Mouse (Mus musculus): Measurements from ENCODE around the gene Arrb2. TPM values are rescaled to one million over a fixed set of nuclear protein-coding genes. Genes with fewer than 3 reads are reported as not detected.
"Not testable (repeated sequence)": the region's sequence is repeated elsewhere in the genome, so short reads cannot be mapped to it uniquely, and the experiment has no call there.

Arrb2 gene
- total RNA-seq (2021), result 10 to 100 TPM; 68.1 to 76.7 TPM
- long read RNA-seq, experiment 1, transcript Arrb2-204 (15 exons, 1,848 nt), result major isoform, 6 of 16 reads
- long read RNA-seq, experiment 1, partial matches to known transcripts, result 3 of 16 reads
- long read RNA-seq, experiment 1, other reads (novel, unspliced or antisense), result 4 of 16 reads
- long read RNA-seq, experiment 2, transcript Arrb2-204 (15 exons, 1,848 nt), result major isoform, 5 of 13 reads
- long read RNA-seq, experiment 2, partial matches to known transcripts, result 2 of 13 reads
- long read RNA-seq, experiment 2, other reads (novel, unspliced or antisense), result 6 of 13 reads

- DNase-seq (ENCODE audit: low spot score in 2 of 2), result peak; percentile 98
These were observed at the start of gene Arrb2 for GRCm38 (mm10) chr11:70432048-70432894. Gene Arrb2, plus strand, starts transcription at chr11:70432635.

GRCm38 (mm10) chr11:70384136-70384535 is 48.3 kb upstream of the Arrb2 start:
- DNase-seq (ENCODE audit: low spot score in 2 of 2), result no peak

- no peak for DNase-seq (ENCODE audit: low spot score in 2 of 2)
These were observed 45.0 kb upstream of the Arrb2 start for GRCm38 (mm10) chr11:70387436-70387835.

GRCm38 (mm10) chr11:70389421-70389820 is 43.0 kb upstream of the Arrb2 start:
- no peak for DNase-seq (ENCODE audit: low spot score in 2 of 2)

DNA sequence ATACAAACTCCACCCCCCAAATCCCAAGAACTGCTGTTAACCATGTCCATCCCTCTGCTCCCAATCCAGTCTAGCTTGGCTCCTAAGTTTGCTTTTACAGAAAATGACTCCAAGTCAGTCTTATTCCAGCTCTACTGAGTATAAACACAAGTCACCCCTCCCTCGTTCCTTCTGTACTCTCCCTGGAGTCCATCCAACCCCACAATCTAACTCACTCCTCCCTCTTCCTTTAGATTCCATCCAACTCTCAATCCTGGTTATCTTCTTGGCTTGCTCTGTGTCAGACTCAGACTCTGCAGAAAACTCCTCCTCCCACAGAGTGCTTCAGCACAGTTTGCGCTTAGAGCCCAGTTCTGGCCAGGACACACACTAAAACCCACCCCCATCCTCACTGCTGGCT is 28.8 kb upstream of the Arrb2 start:
- DNase-seq (ENCODE audit: low spot score in 2 of 2), result peak; percentile 36

DNA sequence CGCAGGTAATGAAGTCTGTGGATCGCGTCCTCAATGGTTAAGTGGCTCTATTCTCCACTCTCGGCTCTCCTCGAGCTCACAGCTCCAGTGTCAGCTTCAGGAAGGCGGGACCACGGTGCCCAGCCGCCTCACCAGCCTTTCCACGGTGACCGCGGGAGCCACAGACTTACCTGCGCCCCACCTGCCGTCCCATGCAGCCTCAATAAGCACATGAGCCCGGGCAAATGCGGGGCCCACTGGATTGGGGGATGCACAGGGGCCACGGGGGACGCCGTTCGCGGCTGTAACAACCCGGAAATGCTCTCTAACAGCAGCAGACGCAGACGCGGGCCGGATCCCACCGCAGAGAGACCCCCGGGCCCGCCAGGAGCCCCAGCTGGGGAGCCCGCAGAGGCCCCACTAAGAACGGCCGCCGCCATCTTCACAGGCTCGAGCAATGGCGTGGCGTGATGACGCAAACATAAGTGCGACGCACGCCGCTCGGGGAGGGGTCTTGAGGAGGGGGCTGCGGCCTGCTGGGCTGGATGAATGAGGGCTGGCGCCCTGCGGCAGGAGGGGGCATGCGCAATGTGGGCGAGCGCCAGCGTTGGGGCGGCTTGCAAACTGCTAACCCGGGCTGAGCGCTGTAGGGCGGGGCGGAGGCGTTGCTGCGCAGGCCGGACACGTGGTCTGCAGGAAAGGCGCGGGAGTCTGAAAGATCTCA is 22.7 kb upstream of the Arrb2 start, which contains the start of gene Pelp1:
Gene Pelp1, minus strand, starts transcription at position 438 of the 703 bp plus-strand sequence.
- peak; percentile 74 to 89 for DNase-seq (ENCODE audit: low spot score in 2 of 2)

DNA sequence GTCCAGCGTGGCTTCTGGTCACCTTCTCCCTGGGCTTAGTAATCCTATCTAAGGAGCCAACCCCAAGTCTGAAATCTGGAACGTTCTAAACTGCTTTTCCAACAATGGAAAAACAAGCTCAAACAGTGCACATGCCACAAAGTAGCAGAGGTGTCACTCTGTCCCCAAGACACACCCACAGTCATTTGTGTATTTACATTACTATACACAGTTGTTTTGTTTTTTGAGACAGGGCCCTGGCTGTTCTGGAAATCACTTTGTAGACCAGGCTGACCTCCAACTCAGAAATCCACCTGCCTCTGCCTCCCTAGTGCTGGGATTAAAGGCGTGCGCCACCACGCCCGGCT is 22.2 kb upstream of the Arrb2 start:
- no peak for DNase-seq (ENCODE audit: low spot score in 2 of 2)

DNA sequence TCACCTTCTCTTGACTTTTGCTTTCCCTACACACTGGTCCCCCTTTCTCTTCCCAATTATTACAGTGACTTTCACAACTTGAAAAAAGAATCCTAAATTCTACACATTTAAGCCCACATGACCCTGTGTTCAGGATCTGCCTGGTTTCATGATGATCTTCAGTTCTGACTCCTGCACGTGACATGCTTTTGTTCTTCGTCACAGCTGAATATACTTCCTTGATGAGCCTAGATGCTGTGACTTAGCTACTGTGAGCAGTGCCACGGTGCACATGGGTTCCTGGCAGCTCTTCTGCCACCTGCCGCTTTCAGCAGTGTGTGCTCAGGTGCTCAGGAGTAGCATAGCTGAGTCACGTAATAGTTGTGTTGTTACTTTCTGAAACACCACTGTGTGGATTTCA is 19.8 kb upstream of the Arrb2 start:
- DNase-seq (ENCODE audit: low spot score in 2 of 2), result no peak

DNA sequence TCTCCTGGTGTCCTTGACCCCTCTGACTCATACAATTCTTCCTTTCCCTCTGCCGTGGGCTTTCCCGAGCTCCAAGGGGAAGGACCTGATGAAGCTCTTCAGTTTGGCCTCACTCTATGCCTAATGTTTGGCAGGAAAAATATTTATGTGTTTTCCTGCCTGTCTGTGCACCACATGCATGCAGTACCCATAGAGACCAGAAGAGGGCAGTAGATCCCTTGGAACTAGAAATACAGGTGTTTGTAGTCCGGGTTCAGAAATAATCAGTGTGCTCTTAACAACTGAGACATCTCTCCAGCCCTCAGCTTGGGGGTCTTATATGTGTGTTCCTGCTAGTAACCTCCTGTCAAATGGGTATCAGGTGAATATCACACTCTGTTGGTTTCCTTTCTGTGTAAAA is 18.5 kb upstream of the Arrb2 start:
- DNase-seq (ENCODE audit: low spot score in 2 of 2), result peak; percentile 61 to 78

- DNase-seq (ENCODE audit: low spot score in 2 of 2), result no peak
These were observed 14.2 kb upstream of the Arrb2 start for GRCm38 (mm10) chr11:70418199-70418598.

- DNase-seq (ENCODE audit: low spot score in 2 of 2), result no peak
These were observed 12.9 kb upstream of the Arrb2 start for GRCm38 (mm10) chr11:70419486-70419885.

GRCm38 (mm10) chr11:70426598-70426997 is 5.8 kb upstream of the Arrb2 start:
- not testable (repeated sequence) for DNase-seq (ENCODE audit: low spot score in 2 of 2)

- no peak for DNase-seq (ENCODE audit: low spot score in 2 of 2)
These were observed 861 bp upstream of the Arrb2 start for GRCm38 (mm10) chr11:70431574-70431973.

DNA sequence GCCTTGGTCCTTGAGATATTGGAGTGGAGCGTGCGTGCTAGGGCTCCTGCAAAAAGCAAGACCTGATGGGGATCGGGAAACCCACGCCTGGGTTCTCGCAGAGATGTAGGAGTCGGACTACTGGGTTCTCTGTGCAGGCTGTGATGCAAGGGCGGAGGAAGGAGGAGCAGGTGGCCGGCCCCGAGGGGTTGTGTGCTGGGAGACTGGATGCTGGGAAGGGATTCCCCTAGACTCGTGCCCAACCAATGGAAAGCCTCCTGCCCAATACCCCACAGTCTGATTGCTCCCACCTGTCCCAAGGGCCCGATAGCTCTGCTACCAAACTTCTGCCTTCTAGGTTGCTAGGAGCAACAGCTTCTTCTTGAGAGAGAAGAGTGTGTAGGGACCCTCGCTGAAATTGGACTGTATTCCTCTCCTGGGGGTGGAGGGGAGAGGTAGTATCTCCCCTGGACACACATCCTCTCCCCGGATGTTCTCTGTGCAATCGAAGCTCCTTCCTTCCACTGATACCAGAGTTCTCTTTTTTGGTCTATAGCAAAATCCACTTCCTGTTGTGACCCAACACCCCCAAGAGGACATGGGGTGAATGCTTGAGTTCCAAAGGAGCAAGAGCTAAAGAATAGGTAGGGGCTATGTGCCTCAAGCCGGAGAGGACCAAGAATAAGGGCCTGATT is 597 bp downstream of the Arrb2 start:
- DNase-seq (ENCODE audit: low spot score in 2 of 2), result peak; percentile 39 to 60

DNA sequence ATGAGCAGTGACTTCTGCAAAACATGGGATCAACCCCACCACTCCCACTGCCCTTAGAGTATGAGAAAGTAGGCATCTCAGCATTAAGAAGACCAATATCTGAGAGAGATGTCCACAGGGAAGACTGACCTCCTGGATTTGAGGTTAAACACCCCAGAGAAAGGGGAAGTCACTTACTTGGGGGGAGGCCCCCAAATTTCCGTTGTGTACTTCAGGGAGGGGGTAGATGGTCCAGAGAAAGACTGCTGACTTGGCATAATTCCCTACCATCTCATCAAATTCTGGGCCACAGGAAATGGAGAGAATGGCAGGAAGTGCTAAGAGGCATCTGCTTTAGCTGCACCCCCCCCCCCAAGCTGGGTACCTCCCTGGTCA is 1.1 kb downstream of the Arrb2 start:
- no peak for DNase-seq (ENCODE audit: low spot score in 2 of 2)

- no peak for DNase-seq (ENCODE audit: low spot score in 2 of 2)
These were observed 1.5 kb downstream of the Arrb2 start for GRCm38 (mm10) chr11:70433951-70434350.

GRCm38 (mm10) chr11:70435476-70435875 is 3.0 kb downstream of the Arrb2 start:
- DNase-seq (ENCODE audit: low spot score in 2 of 2), result no peak

DNA sequence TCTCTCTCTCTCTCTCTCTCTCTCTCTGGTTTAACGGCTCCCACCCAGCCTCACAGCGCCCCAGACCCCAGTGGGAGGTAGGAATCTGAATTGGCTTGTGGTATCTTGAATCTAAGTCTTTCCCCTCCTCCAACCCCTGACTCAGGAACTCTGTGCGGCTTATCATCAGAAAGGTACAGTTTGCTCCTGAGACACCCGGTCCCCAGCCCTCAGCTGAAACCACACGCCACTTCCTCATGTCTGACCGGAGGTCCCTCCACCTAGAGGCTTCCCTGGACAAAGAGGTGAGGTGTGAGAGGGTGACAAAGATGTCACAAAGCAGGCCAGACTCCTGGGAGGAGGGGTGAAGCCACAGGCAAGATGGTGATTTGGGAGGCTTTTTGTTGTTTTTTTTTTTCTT is 5.0 kb downstream of the Arrb2 start:
- no peak for DNase-seq (ENCODE audit: low spot score in 2 of 2)

GRCm38 (mm10) chr11:70438728-70439374 is 6.4 kb downstream of the Arrb2 start:
- no peak for DNase-seq (ENCODE audit: low spot score in 2 of 2)

DNA sequence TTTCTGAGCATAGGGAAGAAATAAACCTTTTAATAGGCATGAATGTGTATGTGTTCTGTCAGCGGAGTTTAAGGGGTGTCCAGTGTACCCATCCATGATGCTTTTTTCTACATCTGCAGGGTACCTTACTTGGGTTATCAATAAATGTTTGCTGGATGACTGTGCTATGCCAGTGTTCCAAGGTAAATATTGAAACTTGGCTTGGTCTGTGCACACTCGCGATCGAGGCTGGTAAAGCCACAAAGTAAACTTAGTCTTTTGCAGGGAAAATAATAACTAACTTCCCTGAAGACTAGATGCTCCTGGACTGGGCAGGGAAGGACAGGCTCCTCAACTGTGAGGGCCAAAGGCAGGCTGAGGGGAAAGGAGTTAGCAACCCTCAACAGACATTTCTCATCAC is 8.2 kb downstream of the Arrb2 start:
- no peak for DNase-seq (ENCODE audit: low spot score in 2 of 2)

- no peak for DNase-seq (ENCODE audit: low spot score in 2 of 2)
These were observed 9.4 kb downstream of the Arrb2 start for GRCm38 (mm10) chr11:70441882-70442281.

Data from left cerebral cortex, adult 18-20 months (tissue).